Mouse (Mus musculus): ENCODE data around the gene Kank3.

GRCm38 (mm10) chr17:33817969-33818643, 7.8 kb downstream of the Kank3 start:
- no peak for TF ChIP-seq GATA1 (IDR thresholded peaks at IDR 0.05; ENCODE audit: borderline replicate concordance, low read length)
- TF ChIP-seq FLI1 (IDR thresholded peaks at IDR 0.05; ENCODE audit: low read length), result no peak

Data from megakaryocyte, embryonic 14.5 days (primary cell).